Mouse (Mus musculus): ENCODE results near the gene Gpr108.
A peak's percentile ranks its signal among the peaks of the same experiment; 100 is the strongest.
"Not testable (repeated sequence)": the region's sequence is repeated elsewhere in the genome, so short reads cannot be mapped to it uniquely, and the experiment has no call there.

Gpr108 gene

GRCm38 (mm10) chr17:57248201-57248699 lies at the start of gene Gpr108:
Gene Gpr108 (minus strand): TSS chr17:57248446.
- peak; percentile 87 for DNase-seq (ENCODE audit: low read depth, low spot score)

- DNase-seq (ENCODE audit: low read depth, low spot score): no peak
Observed at GRCm38 (mm10) chr17:57297040-57297439, 48.8 kb upstream of the Gpr108 start.

GRCm38 (mm10) chr17:57295935-57296334 lies 47.7 kb upstream of the Gpr108 start:
- no peak for DNase-seq (ENCODE audit: low read depth, low spot score)

- no peak for DNase-seq (ENCODE audit: low read depth, low spot score)
Observed at GRCm38 (mm10) chr17:57292968-57293367, 44.7 kb upstream of the Gpr108 start.

GRCm38 (mm10) chr17:57292302-57292701 lies 44.1 kb upstream of the Gpr108 start:
- no peak for DNase-seq (ENCODE audit: low read depth, low spot score)

GRCm38 (mm10) chr17:57290671-57291055 lies 42.4 kb upstream of the Gpr108 start:
- no peak for DNase-seq (ENCODE audit: low read depth, low spot score)

GRCm38 (mm10) chr17:57290001-57290670 lies 41.9 kb upstream of the Gpr108 start:
- DNase-seq (ENCODE audit: low read depth, low spot score): no peak

- DNase-seq (ENCODE audit: low read depth, low spot score): no peak
Observed at GRCm38 (mm10) chr17:57289252-57289651, 41.0 kb upstream of the Gpr108 start.

- DNase-seq (ENCODE audit: low read depth, low spot score): no peak
Observed at GRCm38 (mm10) chr17:57286718-57287355, 38.6 kb upstream of the Gpr108 start.

- DNase-seq (ENCODE audit: low read depth, low spot score): no peak
Observed at GRCm38 (mm10) chr17:57285077-57285476, 36.8 kb upstream of the Gpr108 start.

- DNase-seq (ENCODE audit: low read depth, low spot score): no peak
Observed at GRCm38 (mm10) chr17:57283906-57284305, 35.7 kb upstream of the Gpr108 start.

GRCm38 (mm10) chr17:57280411-57280810 lies 32.2 kb upstream of the Gpr108 start:
- no peak for DNase-seq (ENCODE audit: low read depth, low spot score)

- no peak for DNase-seq (ENCODE audit: low read depth, low spot score)
Observed at GRCm38 (mm10) chr17:57279591-57280224, 31.5 kb upstream of the Gpr108 start.

GRCm38 (mm10) chr17:57278943-57279590 lies 30.8 kb upstream of the Gpr108 start, which contains the start of gene Vav1:
Gene Vav1 (plus strand): TSS chr17:57279100.
- no peak for DNase-seq (ENCODE audit: low read depth, low spot score)

GRCm38 (mm10) chr17:57278537-57278936 lies 30.3 kb upstream of the Gpr108 start:
- no peak for DNase-seq (ENCODE audit: low read depth, low spot score)

- DNase-seq (ENCODE audit: low read depth, low spot score): not testable (repeated sequence)
Observed at GRCm38 (mm10) chr17:57277598-57278261, 29.5 kb upstream of the Gpr108 start.

GRCm38 (mm10) chr17:57276634-57277121 lies 28.4 kb upstream of the Gpr108 start:
- DNase-seq (ENCODE audit: low read depth, low spot score): peak; percentile 82

GRCm38 (mm10) chr17:57275997-57276351 lies 27.7 kb upstream of the Gpr108 start:
- no peak for DNase-seq (ENCODE audit: low read depth, low spot score)

- DNase-seq (ENCODE audit: low read depth, low spot score): no peak
Observed at GRCm38 (mm10) chr17:57275111-57275996, 27.1 kb upstream of the Gpr108 start.

GRCm38 (mm10) chr17:57274686-57275085 lies 26.4 kb upstream of the Gpr108 start:
- no peak for DNase-seq (ENCODE audit: low read depth, low spot score)

Data from telencephalon, adult 2 months (tissue).